Mouse (Mus musculus): Measurements from ENCODE around the gene Itgb6.

DNA sequence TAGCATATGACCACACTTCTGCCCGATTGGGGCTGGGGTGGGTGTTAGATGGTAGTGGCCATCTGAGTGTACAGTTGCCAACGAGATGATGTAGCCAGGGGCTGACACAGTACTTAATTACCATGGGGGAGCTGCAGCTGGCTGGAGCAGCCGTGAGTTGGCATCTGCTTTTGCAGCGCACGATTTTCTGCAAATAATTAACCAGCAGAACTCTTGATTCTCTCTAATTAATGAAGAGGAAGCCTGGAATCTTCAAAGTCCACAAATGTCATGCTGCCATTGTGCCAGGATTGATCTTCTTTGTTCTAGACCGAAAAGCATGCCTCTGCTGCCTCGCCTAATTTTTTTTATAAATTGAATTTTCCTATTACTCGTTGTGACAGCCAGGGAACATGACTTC, 8.6 kb downstream of the Itgb6 start:
- TF ChIP-seq POLR2A (IDR thresholded peaks at IDR 0.05; ENCODE audit: borderline replicate concordance, extremely low read depth, low read depth, low read length) (no peak), CTCF (IDR thresholded peaks at IDR 0.05; ENCODE audit: insufficient read depth, low read length) (no peak)
